Mouse (Mus musculus) forebrain, postnatal 0 days (tissue): ENCODE measurements around the gene Dnase1l1. TPM values are rescaled to one million over a fixed set of nuclear protein-coding genes. Genes with fewer than 3 reads are reported as not detected.

Experiments used
- ATAC-seq: fragments of 200-750 bp; cut with Nextera tagmentation; 2 replicates; pipeline ENCODE4 v1.8.0; 2017; ENCODE audit warnings: mild to moderate bottlenecking, moderate library complexity
- DNase-seq: peaks from one replicate; pipeline ENCODE4 v3.0.0-alpha.2; 2015
- H3K27ac ChIP-seq: fragments of 300-500 bp; sonication (generic); 2 replicates; pipeline ENCODE4 v1.5.1; 2014; ENCODE audit warnings: low read depth, mild to moderate bottlenecking, antibody characterized with exemption, low read length, moderate library complexity, mixed read lengths
- H3K27me3 ChIP-seq: fragments of 300-500 bp; sonication (generic); 2 replicates; pipeline ENCODE4 v1.6.1; 2014; ENCODE audit warnings: mild to moderate bottlenecking, low read length, mixed read lengths; ENCODE audit not compliant: insufficient read depth
- H3K36me3 ChIP-seq: fragments of 300-500 bp; sonication (generic); 2 replicates; pipeline ENCODE4 v1.6.1; 2014; ENCODE audit warnings: mild to moderate bottlenecking, moderate library complexity; ENCODE audit not compliant: insufficient read depth
- H3K4me1 ChIP-seq: fragments of 300-500 bp; sonication (generic); 2 replicates; pipeline ENCODE4 v1.6.1; 2014; ENCODE audit warnings: antibody characterized with exemption; ENCODE audit not compliant: insufficient read depth
- H3K4me2 ChIP-seq: fragments of 300-500 bp; sonication (generic); 2 replicates; pipeline ENCODE4 v1.6.1; 2014; ENCODE audit warnings: low read depth, mild to moderate bottlenecking, moderate library complexity
- H3K4me3 ChIP-seq: fragments of 300-500 bp; sonication (generic); 2 replicates; pipeline ENCODE4 v1.5.1; 2014; ENCODE audit warnings: low read depth, low read length, mixed read lengths
- H3K9ac ChIP-seq: fragments of 300-500 bp; sonication (generic); 2 replicates; pipeline ENCODE4 v1.6.1; 2014; ENCODE audit warnings: mild to moderate bottlenecking
- H3K9me3 ChIP-seq: fragments of 300-500 bp; sonication (generic); 2 replicates; pipeline ENCODE4 v1.6.1; 2016; ENCODE audit warnings: low read length
- CTCF ChIP-seq: sonication (generic); IDR thresholded peaks from 2 replicates; pipeline ENCODE4 v1.5.1; 2016; ENCODE audit warnings: antibody characterized with exemption, control low read depth, low read depth
- WGBS: fragments of 180-500 bp; shearing (Covaris S2); extraction: QIAGEN DNeasy Blood & Tissue Kit; methylation state at CpG from one replicate; pipeline ENCODE4 v1.1.7; 2014; 5-methylcytosine and 5-hydroxymethylcytosine counted together
- polyA plus RNA-seq: library from polyadenylated mRNA; unstranded; fragments of >200 nt; fragmentation: Nextera tagmentation; extraction: Ambion mirVana; gene quantifications from 2 replicates; pipeline ENCODE4 v1.2.1, GENCODE M21; 2015
- total RNA-seq: library from RNA; depleted of rRNA; stranded (reverse); fragments of >200 nt; gene quantifications from 2 replicates; pipeline ENCODE4 v1.2.3, GENCODE M21; 2014

Dnase1l1 gene
- total and polyA plus RNA-seq, 2 experiments from 2014 or later: 1.3 to 3.1 TPM

DNA sequence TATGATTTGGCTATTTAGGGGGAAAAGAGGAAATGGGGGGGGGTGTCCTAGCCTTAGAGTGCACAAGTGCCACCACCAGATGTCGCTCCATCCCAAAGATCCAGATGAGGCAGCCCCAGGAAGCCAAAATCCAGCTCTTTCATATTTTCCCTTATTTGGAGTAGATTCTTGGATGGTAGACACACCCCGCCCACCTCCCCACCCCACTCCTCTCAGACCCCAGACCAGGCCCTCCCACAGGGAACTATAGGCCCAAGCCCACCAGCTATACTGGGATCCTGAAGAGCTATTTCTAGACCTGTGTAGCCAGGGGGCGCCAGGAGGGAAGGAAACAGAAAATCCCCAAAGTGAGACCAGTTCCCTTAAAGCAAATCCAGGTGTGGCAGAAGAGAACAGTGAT lies 33.5 kb downstream of the Dnase1l1 start:
- 22% methylated on average over 3 of the region's 3 CpGs for WGBS

DNA sequence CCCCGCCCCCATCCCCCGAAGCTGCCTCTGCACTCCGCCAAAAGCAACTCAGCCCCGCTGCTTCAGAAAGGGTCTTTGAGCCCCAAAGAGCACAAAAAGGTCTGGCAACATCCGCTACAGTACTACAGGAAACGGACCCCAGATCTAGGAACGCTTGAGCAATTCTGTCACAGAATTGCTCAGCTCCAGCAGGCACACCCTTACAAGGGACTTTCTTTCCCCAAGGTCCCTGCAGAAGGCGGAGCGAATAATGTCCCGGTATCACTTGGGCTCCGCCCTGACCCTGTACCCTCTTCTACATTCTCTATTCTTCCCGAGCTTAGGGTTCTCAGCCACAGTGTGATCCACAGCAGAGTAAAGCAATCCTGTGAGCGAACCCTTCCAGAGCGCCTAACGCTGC lies 35.4 kb downstream of the Dnase1l1 start:
- no peak; the same call in 1 of the 2 replicates for ATAC-seq
- DNase-seq: no peak
- Histone ChIP-seq H3K4me3 (peak overlapping the region; percentile 52), H3K36me3 (peaks cover 6% of the 10 kb centered on the region), H3K27me3 (no peaks in the 10 kb centered on the region), H3K9ac (peak overlapping the region; percentile 53), H3K9me3 (no peaks in the 10 kb centered on the region), H3K4me2 (peak overlapping the region; percentile 61), H3K27ac (peak overlapping the region; percentile 92), H3K4me1 (no peaks in the 10 kb centered on the region)
- WGBS: 28% methylated on average over 15 of the region's 15 CpGs
- TF ChIP-seq CTCF: no peak

More for the DNA sequence above, 33.5 kb downstream of the Dnase1l1 start:
- DNase-seq: peak; percentile 73
- Histone ChIP-seq H3K36me3 (no peaks in the 10 kb centered on the region), H3K4me1 (no peaks in the 10 kb centered on the region), H3K9me3 (no peaks in the 10 kb centered on the region), H3K4me2 (peak overlapping the region; percentile 54), H3K27ac (peak overlapping the region; percentile 50; the same call in 1 of the 2 replicates), H3K9ac (no peak overlapping the region), H3K4me3 (no peak overlapping the region), H3K27me3 (no peaks in the 10 kb centered on the region)
- peak; percentile 10; the same call in 1 of the 2 replicates for ATAC-seq
- TF ChIP-seq CTCF: peak; percentile 62

DNA sequence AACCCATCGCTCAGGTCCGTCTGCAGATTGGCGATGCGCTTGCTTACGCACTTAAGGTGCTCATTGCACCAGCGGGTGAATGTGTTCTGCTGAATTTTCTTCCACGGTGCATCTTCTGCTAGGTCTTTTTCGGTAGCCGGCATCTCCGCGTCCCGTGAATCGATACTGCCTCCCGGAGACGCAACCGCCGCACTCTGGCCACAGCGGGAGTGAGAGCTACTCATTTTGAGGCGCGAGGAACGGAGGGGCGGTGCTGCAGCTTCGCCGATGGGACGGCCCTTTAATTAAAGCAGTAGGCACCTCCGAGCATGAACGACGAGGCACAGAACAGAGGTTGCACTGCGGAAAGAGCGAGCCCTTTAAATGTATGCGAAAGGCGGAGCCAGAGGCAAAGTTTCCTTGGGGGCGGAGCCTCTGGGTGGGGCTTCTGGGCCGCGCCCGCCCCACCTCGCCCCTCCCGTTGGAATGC lies 35.9 kb downstream of the Dnase1l1 start:
- ATAC-seq (peak; percentile 91), DNase-seq (peak; percentile 93)
- Histone ChIP-seq H3K4me3 (peak overlapping the region; percentile 52), H3K4me2 (peak overlapping the region; percentile 61), H3K4me1 (no peaks in the 10 kb centered on the region), H3K36me3 (peaks cover 8% of the 10 kb centered on the region), H3K9me3 (no peaks in the 10 kb centered on the region), H3K27me3 (no peaks in the 10 kb centered on the region), H3K27ac (peak overlapping the region; percentile 92), H3K9ac (peak overlapping the region; percentile 77)
- WGBS: 23% methylated on average over 38 of the region's 38 CpGs
- no peak for TF ChIP-seq CTCF

DNA sequence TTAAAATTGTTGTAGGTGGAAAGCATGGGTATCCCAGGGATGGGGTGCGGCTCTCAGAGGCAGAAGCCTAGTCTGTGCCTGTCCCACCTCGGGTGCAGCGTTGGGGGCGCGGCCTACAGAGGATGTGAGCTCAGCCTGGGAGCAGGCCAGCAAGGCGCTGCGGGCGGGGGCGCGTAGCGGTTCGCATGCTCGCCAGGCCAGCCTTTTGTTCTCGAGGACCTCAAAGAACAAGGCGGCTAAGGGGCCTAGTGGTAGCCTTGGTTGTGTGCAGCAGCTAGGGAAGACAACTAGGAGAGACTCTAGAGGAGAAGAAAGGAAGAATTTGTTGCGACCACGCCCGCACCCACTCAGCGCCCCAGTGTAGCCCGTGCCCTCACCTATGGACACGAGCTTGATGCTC lies 36.5 kb downstream of the Dnase1l1 start:
- peak overlapping the region; percentile 61 for H3K4me2 ChIP-seq
- no peaks in the 10 kb centered on the region for H3K9me3 ChIP-seq
- ATAC-seq: peak; percentile 49
- 30% methylated on average over 21 of the region's 21 CpGs for WGBS
- H3K9ac ChIP-seq: peak overlapping the region; percentile 77
- peak overlapping the region; percentile 92 for H3K27ac ChIP-seq
- peaks cover 14% of the 10 kb centered on the region for H3K36me3 ChIP-seq
- DNase-seq: peak; percentile 82
- no peak for TF ChIP-seq CTCF
- no peaks in the 10 kb centered on the region for H3K4me1 ChIP-seq
- peak overlapping the region; percentile 52 for H3K4me3 ChIP-seq
- H3K27me3 ChIP-seq: no peaks in the 10 kb centered on the region

DNA sequence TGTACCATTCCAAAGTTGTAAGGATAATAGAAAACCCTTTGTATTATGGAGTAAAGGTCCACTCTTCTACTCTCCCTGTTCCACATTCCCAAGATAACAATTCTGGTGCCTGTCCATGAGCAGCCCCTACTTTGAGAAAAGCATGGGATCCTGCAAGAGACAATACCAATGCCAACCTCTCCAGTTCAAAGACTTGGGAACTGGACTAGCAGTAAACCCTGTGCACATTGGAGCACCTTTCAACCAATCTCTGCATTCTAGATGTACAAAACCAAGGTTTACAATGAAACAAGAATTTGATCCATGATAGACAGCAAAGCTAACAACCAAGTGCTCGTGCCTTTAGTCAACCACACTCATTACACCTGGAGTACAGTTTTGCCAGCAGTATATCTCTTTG lies 37.0 kb downstream of the Dnase1l1 start:
- Histone ChIP-seq H3K27ac (peak overlapping the region; percentile 92), H3K4me2 (peak overlapping the region; percentile 61), H3K27me3 (no peaks in the 10 kb centered on the region), H3K9ac (peak overlapping the region; percentile 77), H3K4me1 (no peaks in the 10 kb centered on the region), H3K36me3 (peaks cover 20% of the 10 kb centered on the region), H3K9me3 (no peaks in the 10 kb centered on the region), H3K4me3 (peak overlapping the region; percentile 52)
- no peak for ATAC-seq
- no peak for TF ChIP-seq CTCF
- WGBS: 39% methylated on average over 1 of the region's 1 CpGs
- peak; percentile 12 for DNase-seq

DNA sequence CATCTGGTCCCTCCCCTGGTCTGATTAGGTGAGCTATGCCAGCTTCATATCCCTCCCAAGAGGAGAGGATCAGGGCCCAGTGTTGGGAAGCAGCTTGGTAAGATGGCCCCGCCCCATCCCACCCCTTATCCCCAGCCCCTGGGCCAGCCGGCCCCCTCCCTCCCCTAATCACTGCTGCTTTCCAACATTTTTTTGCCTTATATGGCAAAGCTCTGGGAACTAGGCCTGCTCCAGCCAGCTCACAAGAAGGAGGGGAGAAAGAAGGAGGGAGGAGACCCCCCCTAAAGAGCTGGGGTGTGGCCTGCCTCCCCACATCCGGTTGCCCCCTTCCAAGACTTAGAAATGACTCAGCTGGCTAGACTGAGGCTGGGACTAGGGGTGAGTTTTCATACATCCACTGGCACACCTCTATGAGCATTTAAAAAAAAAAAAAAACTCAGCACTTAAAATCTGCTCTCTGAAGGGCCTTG lies 37.5 kb downstream of the Dnase1l1 start:
- H3K9me3 ChIP-seq: no peaks in the 10 kb centered on the region
- peak overlapping the region; percentile 92 for H3K27ac ChIP-seq
- peak overlapping the region; percentile 61 for H3K4me2 ChIP-seq
- DNase-seq: peak; percentile 70
- 42% methylated on average over 3 of the region's 3 CpGs for WGBS
- no peak for TF ChIP-seq CTCF
- no peaks in the 10 kb centered on the region for H3K4me1 ChIP-seq
- H3K4me3 ChIP-seq: peak overlapping the region; percentile 52
- H3K36me3 ChIP-seq: peaks cover 24% of the 10 kb centered on the region
- peak; percentile 44 for ATAC-seq
- peak overlapping the region; percentile 77 for H3K9ac ChIP-seq
- H3K27me3 ChIP-seq: no peaks in the 10 kb centered on the region

DNA sequence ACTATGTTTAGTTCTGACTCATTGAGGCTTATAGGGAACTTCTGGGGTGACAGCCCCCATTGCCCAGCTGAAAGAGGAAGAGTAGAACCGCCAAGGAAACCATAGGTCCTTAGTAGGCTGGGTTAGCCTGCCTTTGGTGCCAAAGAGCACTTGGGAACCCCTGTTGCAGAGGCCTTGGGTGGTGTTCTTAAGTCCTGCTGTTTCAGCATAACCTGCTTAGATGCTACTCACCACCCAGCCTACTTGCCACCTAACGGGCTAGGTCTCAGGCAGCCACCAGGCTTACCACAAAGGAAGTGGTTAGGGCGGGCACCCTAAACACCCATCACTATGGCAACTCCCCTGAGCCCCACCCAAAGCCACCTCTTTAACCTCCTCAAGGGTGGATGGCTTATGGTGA lies 38.3 kb downstream of the Dnase1l1 start:
- Histone ChIP-seq H3K4me3 (peak overlapping the region; percentile 52), H3K9me3 (no peaks in the 10 kb centered on the region), H3K9ac (peak overlapping the region; percentile 77), H3K36me3 (peaks cover 32% of the 10 kb centered on the region), H3K27ac (peak overlapping the region; percentile 92), H3K4me1 (no peaks in the 10 kb centered on the region), H3K4me2 (peak overlapping the region; percentile 61), H3K27me3 (no peaks in the 10 kb centered on the region)
- TF ChIP-seq CTCF: no peak
- ATAC-seq (no peak), DNase-seq (no peak)
- 54% methylated on average over 3 of the region's 3 CpGs for WGBS
